Mouse (Mus musculus) gastrocnemius, postnatal 10 days (tissue): Measurements from ENCODE around the gene Tspyl2. TPM values are rescaled to one million over a fixed set of nuclear protein-coding genes. Genes with fewer than 3 reads are reported as not detected.
A peak's percentile ranks its signal among the peaks of the same experiment; 100 is the strongest.
"Not testable (repeated sequence)": the region's sequence is repeated elsewhere in the genome, so short reads cannot be mapped to it uniquely, and the experiment has no call there.

Experiments used
- DNase-seq: peaks from one replicate; pipeline ENCODE4 v3.0.0; 2021; ENCODE audit warnings: mixed read lengths
- long read RNA-seq, 2 experiments: library from polyadenylated mRNA; stranded (forward); transcript quantifications; one replicate each; pipeline ENCODE4 v2.0.0; 2021
- total RNA-seq, 2 experiments: library from RNA; stranded (reverse); gene quantifications; 2 replicates each; pipeline ENCODE4 v1.2.3; 2021

Tspyl2 gene
- 10 to 100 TPM; 12.3 to 17.8 TPM for total RNA-seq
- long read RNA-seq, experiment 1, transcript Tspyl2-201 (7 exons, 2,696 nt), result major isoform, 16 of 27 reads
- long read RNA-seq, experiment 1, partial matches to known transcripts, result 1 of 27 reads
- long read RNA-seq, experiment 1, other reads (novel, unspliced or antisense), result 10 of 27 reads
- long read RNA-seq, experiment 2, transcript Tspyl2-201 (7 exons, 2,696 nt), result major isoform, 10 of 20 reads
- long read RNA-seq, experiment 2, partial matches to known transcripts, result 2 of 20 reads
- long read RNA-seq, experiment 2, other reads (novel, unspliced or antisense), result 8 of 20 reads

- DNase-seq, result peak; percentile 86
Measured at GRCm38 (mm10) chrX:152342358-152342901, at the start of gene Tspyl2. Gene Tspyl2 (minus strand): TSS chrX:152342425.

DNA sequence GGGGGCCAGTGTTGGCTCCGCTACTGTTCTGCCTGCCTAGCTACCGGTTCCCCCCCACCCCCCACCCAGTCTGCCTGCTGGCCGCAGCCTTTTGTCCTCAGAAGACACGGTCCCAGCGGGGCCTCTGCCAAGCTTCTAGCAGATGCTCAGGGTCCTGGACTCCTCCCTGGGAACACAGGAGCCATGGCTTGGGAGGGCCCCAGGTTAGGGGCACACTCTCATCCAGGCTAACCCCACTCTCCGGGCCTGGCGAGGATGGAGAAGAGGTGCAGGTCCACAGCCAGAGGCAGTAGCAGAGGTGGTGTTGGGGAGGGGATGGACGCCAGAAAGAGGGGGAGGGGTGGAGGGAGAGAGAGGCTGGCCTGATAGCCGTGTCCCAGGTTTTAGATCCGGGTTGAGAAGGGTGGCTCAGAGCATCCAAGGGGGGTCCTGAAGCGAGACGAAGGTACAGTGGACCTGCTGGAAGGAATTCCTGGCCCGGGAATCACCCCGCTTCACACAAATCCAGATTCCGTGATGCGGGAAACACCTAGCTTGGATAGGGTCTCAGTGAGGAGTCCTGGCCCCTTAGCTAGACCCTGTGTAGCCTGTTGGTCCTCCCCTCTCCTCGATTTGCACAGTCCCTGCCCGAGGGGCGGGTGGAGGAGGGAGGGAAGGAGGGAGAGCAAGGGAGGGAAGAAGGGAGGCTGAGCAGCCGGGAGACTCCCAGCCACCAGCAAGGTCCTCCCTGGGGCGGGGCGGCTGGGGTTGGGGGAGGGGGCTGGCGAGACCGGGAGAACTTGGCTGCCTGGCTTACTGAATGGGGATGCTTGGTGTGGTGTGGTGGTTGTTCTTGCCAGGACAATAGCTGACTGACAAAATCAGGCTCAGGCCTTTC is 26.4 kb upstream of the Tspyl2 start, which contains the start of gene Gpr173:
Gpr173 (minus strand) TSS at position 308 of the 877 bp plus-strand sequence.
- peak; percentile 40 for DNase-seq

DNA sequence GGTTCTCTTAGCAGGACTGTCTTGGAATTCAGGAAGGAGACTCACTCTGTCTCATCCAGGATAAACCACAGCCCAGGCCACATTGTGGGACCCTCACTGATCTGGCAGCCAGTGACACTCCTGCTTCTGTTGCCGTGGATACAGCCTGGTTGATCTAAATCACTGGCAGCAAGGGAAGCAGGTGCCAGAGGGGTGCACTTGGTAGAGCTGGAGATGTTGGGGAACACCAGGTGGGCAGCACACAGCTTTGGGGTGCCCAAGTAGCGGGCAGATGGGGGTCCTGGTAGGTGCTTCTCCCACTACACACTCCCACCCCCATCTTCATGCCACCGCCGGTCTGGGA is 25.8 kb upstream of the Tspyl2 start:
- DNase-seq, result no peak

DNA sequence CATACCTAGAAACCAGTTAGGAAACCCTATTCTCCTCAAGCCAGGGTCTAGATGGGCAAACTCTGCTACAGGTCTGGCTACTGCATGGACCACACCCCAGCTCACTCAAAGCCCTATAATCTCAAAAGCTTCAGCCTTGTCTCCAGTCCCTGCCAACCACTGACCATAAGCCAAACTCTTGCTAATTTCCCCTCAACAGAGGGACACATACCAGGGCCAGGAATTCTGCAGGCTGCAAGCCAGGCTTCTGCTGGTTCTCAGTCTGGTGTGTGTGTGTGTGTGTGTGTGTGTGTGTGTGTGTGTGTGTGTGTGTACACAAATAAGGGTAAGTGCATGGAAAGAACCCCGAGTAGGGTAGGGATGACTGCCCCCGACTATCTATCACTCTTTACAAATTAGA is 24.2 kb upstream of the Tspyl2 start:
- DNase-seq, result no peak

DNA sequence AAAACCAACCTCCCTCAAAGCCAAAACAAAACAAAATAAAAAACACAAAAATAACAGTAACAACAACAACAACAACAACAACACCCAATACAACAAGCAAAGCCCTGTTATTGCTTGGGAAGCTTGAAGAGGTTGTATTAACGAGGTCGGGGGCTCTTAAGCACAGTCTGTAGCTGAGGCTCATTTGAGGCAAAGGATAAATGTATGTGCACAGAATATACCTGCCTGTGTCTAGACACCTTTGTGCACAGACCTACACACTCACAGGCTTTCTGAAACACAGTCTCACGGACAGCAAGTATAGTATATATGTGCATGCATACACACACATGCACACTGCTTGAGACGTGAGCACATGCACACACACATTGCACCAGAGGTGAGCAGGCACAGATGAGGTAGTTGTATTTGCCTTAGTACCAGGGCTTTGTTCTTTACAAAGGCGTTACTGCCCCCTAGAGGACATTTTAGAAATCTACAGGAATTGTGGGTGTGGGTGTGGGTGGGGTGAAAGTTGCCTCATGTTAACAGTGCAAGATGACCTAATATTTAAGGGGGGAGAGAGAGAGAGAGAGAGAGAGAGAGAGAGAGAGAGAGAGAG is 10.4 kb upstream of the Tspyl2 start:
- no peak for DNase-seq

- DNase-seq, result no peak
Measured at GRCm38 (mm10) chrX:152347041-152347440, 4.8 kb upstream of the Tspyl2 start.

DNA sequence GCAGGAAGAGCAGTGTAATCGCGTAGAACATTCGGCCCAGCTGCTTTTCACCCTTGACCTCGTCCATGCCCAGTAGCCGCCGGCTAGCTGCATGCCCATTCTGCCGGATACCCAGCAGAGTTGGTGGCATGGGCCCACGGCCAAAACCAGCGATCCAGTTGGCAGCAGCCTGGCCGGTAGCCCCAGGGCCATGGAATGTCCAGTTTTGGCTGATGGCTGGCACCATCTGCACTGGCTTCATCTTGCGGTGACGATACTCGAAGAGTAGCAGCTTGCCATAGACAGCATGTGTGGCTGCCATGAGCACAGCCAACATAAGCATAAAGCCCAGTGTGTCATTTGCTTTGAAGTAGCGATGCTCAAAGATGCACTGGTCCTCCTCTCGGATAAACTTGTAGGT is 4.4 kb upstream of the Tspyl2 start:
- DNase-seq, result no peak

DNA sequence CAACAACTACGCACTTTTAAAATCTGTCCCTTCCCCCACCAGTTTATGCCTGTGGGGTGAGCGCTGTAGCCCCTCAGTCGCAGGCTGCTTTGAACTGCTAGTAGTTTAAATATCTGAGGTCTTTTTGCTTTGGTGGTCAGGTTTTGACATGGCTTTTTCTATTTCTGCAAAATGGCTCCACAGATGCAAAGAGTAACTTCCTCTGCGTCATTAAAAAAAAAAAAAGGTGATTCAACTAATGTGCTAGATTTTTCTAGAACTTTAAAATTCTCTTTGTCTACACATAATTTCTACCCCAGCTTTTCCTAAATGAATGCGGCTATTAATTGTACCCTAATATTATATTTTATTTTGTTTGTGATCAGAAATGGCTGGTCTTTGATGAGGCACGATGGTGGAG is 678 bp upstream of the Tspyl2 start:
- DNase-seq, result no peak

- DNase-seq, result no peak
Measured at GRCm38 (mm10) chrX:152341496-152341895, 729 bp downstream of the Tspyl2 start.

- peak; percentile 80 for DNase-seq
Measured at GRCm38 (mm10) chrX:152336546-152337332, 5.5 kb downstream of the Tspyl2 start.

GRCm38 (mm10) chrX:152336123-152336522 is 6.1 kb downstream of the Tspyl2 start:
- not testable (repeated sequence) for DNase-seq

DNA sequence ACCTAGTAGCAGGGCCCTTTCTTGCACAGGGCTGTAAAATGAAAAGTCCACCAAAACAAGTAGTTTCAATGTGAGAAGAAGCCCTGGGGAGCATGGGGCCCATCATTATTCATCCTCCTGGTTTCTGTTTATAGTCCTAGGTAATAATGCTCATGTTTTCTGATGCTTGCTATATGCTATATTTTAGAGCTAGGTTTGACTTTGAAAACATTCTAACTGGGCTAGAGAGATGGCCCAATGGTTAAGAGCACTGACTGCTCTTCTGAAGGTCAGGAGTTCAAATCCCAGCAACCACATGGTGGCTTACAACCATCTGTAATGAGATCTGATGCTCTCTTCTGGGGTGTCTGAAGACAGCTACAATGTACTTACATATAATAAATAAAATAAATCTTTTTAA is 12.8 kb downstream of the Tspyl2 start:
- not testable (repeated sequence) for DNase-seq

DNA sequence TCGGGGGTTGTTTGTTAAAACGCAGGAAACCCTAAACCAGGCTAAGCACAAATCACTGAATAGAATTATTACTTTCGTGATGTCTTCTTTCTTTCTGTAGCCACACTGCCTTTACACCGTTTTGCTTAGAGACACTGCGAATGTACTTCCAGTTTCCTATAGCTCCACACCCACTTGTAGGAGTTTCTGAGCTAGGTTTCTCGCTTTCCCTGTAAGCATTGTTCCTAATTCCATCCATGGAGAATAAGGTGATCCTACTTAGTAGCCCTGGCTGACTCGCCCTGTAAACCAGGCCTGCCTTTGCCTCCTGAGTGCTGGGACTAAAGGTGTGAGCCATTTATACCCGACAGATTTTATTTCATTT is 14.6 kb downstream of the Tspyl2 start:
- DNase-seq, result no peak

DNA sequence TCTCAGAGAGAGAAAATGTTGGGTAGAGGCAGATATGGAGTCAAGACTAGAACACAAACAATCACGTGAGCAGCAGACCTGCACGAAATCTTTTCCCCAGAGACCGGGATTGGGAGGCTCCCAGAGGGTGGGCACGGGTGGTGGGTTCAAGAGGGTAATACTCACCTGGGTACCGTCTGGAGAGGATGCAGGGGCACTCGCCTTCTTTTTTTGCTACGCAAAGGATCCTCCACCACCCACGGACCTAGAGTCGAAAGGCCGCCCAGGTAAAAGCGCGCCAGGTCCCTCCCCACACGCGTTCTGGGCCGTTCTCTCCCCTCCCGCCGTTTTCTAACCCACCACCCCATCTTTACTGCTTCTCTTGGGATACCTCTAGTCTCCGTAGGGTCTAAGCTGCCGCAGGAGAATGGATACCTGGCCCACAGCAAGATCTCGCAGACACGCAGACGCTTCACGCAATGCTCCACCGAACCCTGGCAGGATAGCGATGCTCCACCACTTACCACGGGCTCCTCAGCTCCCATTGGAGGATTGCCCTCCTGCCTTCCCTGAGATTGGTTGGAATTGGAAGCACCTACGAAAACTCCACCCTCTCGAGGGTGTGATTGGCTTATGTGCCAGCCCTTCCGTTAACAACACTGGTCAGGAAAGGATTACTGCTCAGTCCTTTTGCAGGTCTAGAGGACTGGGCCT is 15.1 kb downstream of the Tspyl2 start, which contains the start of gene Kantr:
Kantr (minus strand) TSS at position 500 of the 693 bp plus-strand sequence.
- DNase-seq, result peak; percentile 58

DNA sequence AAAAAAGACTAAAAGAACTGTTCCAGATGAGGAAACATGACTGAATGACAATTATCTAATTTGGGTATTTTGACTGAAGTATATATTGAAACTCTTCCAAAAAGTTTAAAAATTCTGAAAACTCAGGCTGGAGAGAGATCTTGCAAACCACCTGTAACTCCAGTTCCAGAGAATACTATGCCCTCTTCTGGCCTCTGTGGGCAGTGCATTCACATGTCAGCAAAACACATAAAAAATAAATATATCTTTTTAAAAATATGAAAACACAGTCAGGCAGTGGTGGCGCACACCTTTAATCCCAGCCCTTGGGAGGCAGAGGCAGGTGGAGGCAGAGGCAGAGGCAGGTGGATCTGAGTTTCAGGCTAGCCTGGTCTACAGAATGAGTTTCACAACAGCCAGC is 18.6 kb downstream of the Tspyl2 start:
- no peak for DNase-seq

GRCm38 (mm10) chrX:152322776-152323175 is 19.4 kb downstream of the Tspyl2 start:
- DNase-seq, result no peak

DNA sequence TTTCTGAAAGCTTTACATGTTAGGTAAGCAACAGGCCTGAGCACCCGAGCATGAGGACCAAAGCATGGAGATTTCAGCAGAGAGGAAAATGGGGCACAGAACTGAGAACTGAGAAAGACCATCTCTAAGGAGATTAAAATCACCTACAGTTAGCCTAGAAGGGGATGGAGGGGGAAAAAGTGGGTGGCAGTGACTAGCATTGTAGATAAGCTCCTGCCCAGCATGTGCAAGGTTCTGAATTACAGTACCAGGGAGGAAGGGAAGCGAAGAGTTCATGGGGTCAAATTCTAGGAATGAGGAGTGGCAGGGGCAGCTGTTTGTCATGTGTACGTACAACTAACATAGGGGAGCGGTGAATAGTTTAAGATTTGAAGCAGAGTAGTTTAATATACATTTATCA is 21.7 kb downstream of the Tspyl2 start:
- no peak for DNase-seq

DNA sequence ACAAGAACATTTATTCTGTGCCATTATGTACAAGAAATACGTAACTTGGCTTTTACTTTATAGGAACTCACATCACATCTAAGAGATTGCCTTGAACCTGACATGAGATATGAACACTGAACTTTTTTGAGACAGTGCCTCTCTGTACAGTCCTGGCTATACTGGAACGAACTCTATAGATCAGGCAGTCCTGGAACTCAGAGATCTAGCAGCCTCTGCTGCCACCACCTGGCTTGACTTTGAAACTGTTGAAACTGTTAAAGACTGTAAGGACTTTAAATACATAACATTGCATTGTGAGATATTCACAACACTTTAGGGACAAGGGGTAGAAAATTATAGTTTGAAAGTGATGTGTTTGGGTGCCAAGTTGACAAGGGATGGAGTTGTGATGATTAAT is 34.3 kb downstream of the Tspyl2 start:
- DNase-seq, result no peak

- DNase-seq, result no peak
Measured at GRCm38 (mm10) chrX:152307371-152307770, 34.9 kb downstream of the Tspyl2 start.

DNA sequence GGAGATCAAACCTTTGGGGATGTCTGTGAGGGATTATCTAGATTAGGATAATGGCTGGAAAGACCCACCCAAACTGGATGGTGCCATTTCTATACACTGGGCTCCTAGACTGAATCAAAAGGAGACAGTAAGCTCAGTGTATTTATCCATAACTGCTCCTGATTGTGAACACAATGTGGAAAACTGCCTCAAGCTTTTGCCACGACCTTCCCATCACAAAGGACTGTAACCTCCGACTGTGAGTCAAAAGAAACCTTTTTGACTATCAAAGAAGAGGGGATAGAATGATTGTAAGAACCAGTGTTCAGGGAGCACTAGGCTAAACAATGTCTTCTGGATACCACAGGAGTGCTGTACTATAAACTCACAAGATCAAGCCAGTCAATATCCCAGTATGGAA is 36.0 kb downstream of the Tspyl2 start:
- DNase-seq, result no peak

DNA sequence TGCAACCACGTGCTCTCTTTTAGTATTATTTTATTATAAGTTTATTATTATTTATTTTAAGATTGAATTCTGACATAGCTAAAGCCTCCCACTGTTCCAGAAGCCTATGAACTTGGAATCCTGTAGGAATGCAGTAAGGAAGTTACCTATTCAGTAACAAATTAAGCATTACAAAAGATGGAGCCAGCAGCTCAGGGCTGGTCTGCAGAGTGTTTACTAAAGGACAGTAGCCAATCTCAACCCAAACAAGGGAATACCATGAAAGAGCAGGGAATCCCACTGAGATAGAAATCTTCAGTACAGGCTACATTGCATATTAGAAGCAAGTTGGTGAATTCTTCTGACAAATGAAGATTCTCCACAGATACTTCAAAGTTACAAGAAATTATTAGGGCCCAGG is 55.2 kb downstream of the Tspyl2 start:
- DNase-seq, result not testable (repeated sequence)
